Mouse (Mus musculus): ENCODE data around the gene Rsrc1.

GRCm38 (mm10) chr3:67132521-67132920, 151.3 kb downstream of the Rsrc1 start:
- no peak for TF ChIP-seq CTCF (IDR thresholded peaks at IDR 0.05; ENCODE audit: control insufficient read depth, insufficient read depth, low read length)
- TF ChIP-seq POLR2A (IDR thresholded peaks at IDR 0.05; ENCODE audit: borderline replicate concordance, control insufficient read depth, low read depth, low read length): no peak

Measured in bone marrow, adult 2 months (tissue).